Mouse (Mus musculus) cerebellum, adult 2 months (tissue): Measurements from ENCODE around the gene Ccdc148. TPM values are rescaled to one million over a fixed set of nuclear protein-coding genes. Genes with fewer than 3 reads are reported as not detected.

Experiments used
- DNase-seq, 2 experiments: peaks; one replicate each; pipeline ENCODE4 v3.0.0; 2021
- H3K27ac ChIP-seq: fragments of 200-500 bp; 2 replicates; pipeline ENCODE4 v1.5.1; 2012; ENCODE audit warnings: low read length, control low read depth, inconsistent platforms; ENCODE audit not compliant: insufficient read depth
- H3K27me3 ChIP-seq: fragments of 200-500 bp; 2 replicates; pipeline ENCODE4 v1.6.1; 2012; ENCODE audit warnings: inconsistent platforms, mild to moderate bottlenecking, low read length, moderate library complexity; ENCODE audit not compliant: control insufficient read depth, insufficient read depth
- H3K4me1 ChIP-seq: fragments of 200-500 bp; 2 replicates; pipeline ENCODE4 v1.6.1; 2011; ENCODE audit warnings: low read length; ENCODE audit not compliant: control insufficient read depth, insufficient read depth
- H3K4me3 ChIP-seq: fragments of 200-500 bp; replicated peaks from 2 replicates; pipeline ENCODE3; 2011; ENCODE audit warnings: mild to moderate bottlenecking, low read depth, low read length, control low read depth; ENCODE audit not compliant: insufficient read depth
- CTCF ChIP-seq: fragments of 200-500 bp; IDR thresholded peaks from 2 replicates; pipeline ENCODE4 v1.5.1; 2011; ENCODE audit warnings: low read depth, mild to moderate bottlenecking, control low read depth, low read length, moderate library complexity, borderline replicate concordance; ENCODE audit not compliant: insufficient read depth
- POLR2A ChIP-seq: fragments of 200-500 bp; IDR thresholded peaks from 2 replicates; pipeline ENCODE4 v1.6.1; 2011; ENCODE audit warnings: low read length, control low read depth, borderline replicate concordance; ENCODE audit not compliant: insufficient read depth
- WGBS: fragments of 180-500 bp; shearing (Covaris S2); methylation state at CpG from one replicate; pipeline ENCODE4 v1.1.7; 2018; 5-methylcytosine and 5-hydroxymethylcytosine counted together
- polyA plus RNA-seq: library from polyadenylated mRNA; depleted of rRNA; stranded (reverse); fragments of >200 nt; gene quantifications from 2 replicates; pipeline ENCODE4 v1.2.3, GENCODE M21; 2012

Ccdc148 gene
- polyA plus RNA-seq, 1 experiment: 4.0 TPM

- peaks cover 30% of the 10 kb centered on the region for H3K4me1 ChIP-seq
- DNase-seq: peak in 1 of 2 experiments; percentile 25
- 50% methylated on average over 8 of the region's 8 CpGs for WGBS
- H3K27me3 ChIP-seq: no peaks in the 10 kb centered on the region
- TF ChIP-seq CTCF (no peak), POLR2A (no peak)
- no peak overlapping the region for H3K4me3 ChIP-seq
- H3K27ac ChIP-seq: no peak overlapping the region
Measured at GRCm38 (mm10) chr2:59178191-59178590, 17.7 kb upstream of the Ccdc148 start.

GRCm38 (mm10) chr2:59175926-59176325, 15.4 kb upstream of the Ccdc148 start:
- 69% methylated on average over 6 of the region's 6 CpGs for WGBS
- peak overlapping the region; percentile 40; the same call in 1 of the 2 replicates for H3K27ac ChIP-seq
- no peak overlapping the region for H3K4me3 ChIP-seq
- H3K4me1 ChIP-seq: peaks cover 16% of the 10 kb centered on the region
- H3K27me3 ChIP-seq: no peaks in the 10 kb centered on the region
- DNase-seq: peak in 1 of 2 experiments; percentile 33
- TF ChIP-seq CTCF (no peak), POLR2A (no peak)

- Histone ChIP-seq H3K27me3 (no peaks in the 10 kb centered on the region), H3K4me1 (peaks cover 5% of the 10 kb centered on the region), H3K4me3 (no peak overlapping the region), H3K27ac (no peak overlapping the region)
- TF ChIP-seq POLR2A (no peak), CTCF (no peak)
- 68% methylated on average over 5 of the region's 5 CpGs for WGBS
- DNase-seq: peak; percentile 11 to 15
Measured at GRCm38 (mm10) chr2:59171533-59171932, 11.1 kb upstream of the Ccdc148 start.

- 91% methylated on average over 5 of the region's 5 CpGs for WGBS
- TF ChIP-seq POLR2A (no peak), CTCF (no peak)
- no peak for DNase-seq
- H3K4me1 ChIP-seq: peaks cover 5% of the 10 kb centered on the region
- no peak overlapping the region for H3K4me3 ChIP-seq
- H3K27ac ChIP-seq: no peak overlapping the region
- no peaks in the 10 kb centered on the region for H3K27me3 ChIP-seq
Measured at GRCm38 (mm10) chr2:59170593-59170992, 10.1 kb upstream of the Ccdc148 start.

- TF ChIP-seq POLR2A: no peak
- no peak for TF ChIP-seq CTCF
Measured at GRCm38 (mm10) chr2:59170208-59170589, 9.7 kb upstream of the Ccdc148 start.

GRCm38 (mm10) chr2:59169572-59170207, 9.2 kb upstream of the Ccdc148 start:
- H3K4me1 ChIP-seq: peaks cover 5% of the 10 kb centered on the region
- no peaks in the 10 kb centered on the region for H3K27me3 ChIP-seq
- H3K27ac ChIP-seq: no peak overlapping the region
- peak in 1 of 2 experiments; percentile 2 for DNase-seq
- no peak overlapping the region for H3K4me3 ChIP-seq
- TF ChIP-seq CTCF (no peak; the same call in 1 of the 2 replicates), POLR2A (no peak)
- WGBS: 59% methylated on average over 9 of the region's 9 CpGs

More at GRCm38 (mm10) chr2:59170208-59170589, 9.7 kb upstream of the Ccdc148 start:
- no peaks in the 10 kb centered on the region for H3K27me3 ChIP-seq
- no peak overlapping the region for H3K4me3 ChIP-seq
- no peak overlapping the region for H3K27ac ChIP-seq
- peaks cover 5% of the 10 kb centered on the region for H3K4me1 ChIP-seq
- DNase-seq: peak in 1 of 2 experiments; percentile 21
- 37% methylated on average over 3 of the region's 3 CpGs for WGBS

- H3K4me3 ChIP-seq: no peak overlapping the region
- H3K4me1 ChIP-seq: peaks cover 11% of the 10 kb centered on the region; the same call in 1 of the 2 replicates
- TF ChIP-seq POLR2A (no peak), CTCF (no peak)
- no peak overlapping the region for H3K27ac ChIP-seq
- H3K27me3 ChIP-seq: no peaks in the 10 kb centered on the region
- 31% methylated on average over 4 of the region's 4 CpGs for WGBS
- DNase-seq: peak; percentile 50 to 64
Measured at GRCm38 (mm10) chr2:59167830-59168229, 7.3 kb upstream of the Ccdc148 start.

GRCm38 (mm10) chr2:59166976-59167375, 6.5 kb upstream of the Ccdc148 start:
- 83% methylated on average over 4 of the region's 4 CpGs for WGBS
- no peak overlapping the region for H3K4me3 ChIP-seq
- no peak for DNase-seq
- H3K27ac ChIP-seq: no peak overlapping the region
- TF ChIP-seq CTCF (no peak), POLR2A (no peak)
- H3K27me3 ChIP-seq: no peaks in the 10 kb centered on the region
- H3K4me1 ChIP-seq: peaks cover 11% of the 10 kb centered on the region; the same call in 1 of the 2 replicates

GRCm38 (mm10) chr2:59162285-59162600, 1.8 kb upstream of the Ccdc148 start:
- TF ChIP-seq CTCF (no peak), POLR2A (no peak)
- Histone ChIP-seq H3K27ac (peak overlapping the region; percentile 20; the same call in 1 of the 2 replicates), H3K4me1 (peaks cover 6% of the 10 kb centered on the region; the same call in 1 of the 2 replicates), H3K27me3 (no peaks in the 10 kb centered on the region), H3K4me3 (peak overlapping the region; percentile 81)
- WGBS: 4% methylated on average over 8 of the region's 8 CpGs
- peak in 1 of 2 experiments; percentile 32 for DNase-seq
